Mouse (Mus musculus) liver, adult 2 months (tissue): Measurements from ENCODE around the gene Skap1.

Experiments
- CTCF ChIP-seq: fragments of 200-500 bp; IDR thresholded peaks from 2 replicates; pipeline ENCODE4 v1.5.1; 2011; ENCODE audit warnings: low read depth, low read length, control low read depth
- POLR2A ChIP-seq: fragments of 200-500 bp; IDR thresholded peaks from 2 replicates; pipeline ENCODE4 v1.6.1; 2011; ENCODE audit warnings: low read length, control low read depth; ENCODE audit not compliant: insufficient read depth; ENCODE audit errors: extremely low read depth

GRCm38 (mm10) chr11:96550960-96551703, 86.7 kb downstream of the Skap1 start:
- TF ChIP-seq POLR2A (no peak), CTCF (no peak)
